Mouse (Mus musculus): ENCODE data around the gene Izumo1r.

DNA sequence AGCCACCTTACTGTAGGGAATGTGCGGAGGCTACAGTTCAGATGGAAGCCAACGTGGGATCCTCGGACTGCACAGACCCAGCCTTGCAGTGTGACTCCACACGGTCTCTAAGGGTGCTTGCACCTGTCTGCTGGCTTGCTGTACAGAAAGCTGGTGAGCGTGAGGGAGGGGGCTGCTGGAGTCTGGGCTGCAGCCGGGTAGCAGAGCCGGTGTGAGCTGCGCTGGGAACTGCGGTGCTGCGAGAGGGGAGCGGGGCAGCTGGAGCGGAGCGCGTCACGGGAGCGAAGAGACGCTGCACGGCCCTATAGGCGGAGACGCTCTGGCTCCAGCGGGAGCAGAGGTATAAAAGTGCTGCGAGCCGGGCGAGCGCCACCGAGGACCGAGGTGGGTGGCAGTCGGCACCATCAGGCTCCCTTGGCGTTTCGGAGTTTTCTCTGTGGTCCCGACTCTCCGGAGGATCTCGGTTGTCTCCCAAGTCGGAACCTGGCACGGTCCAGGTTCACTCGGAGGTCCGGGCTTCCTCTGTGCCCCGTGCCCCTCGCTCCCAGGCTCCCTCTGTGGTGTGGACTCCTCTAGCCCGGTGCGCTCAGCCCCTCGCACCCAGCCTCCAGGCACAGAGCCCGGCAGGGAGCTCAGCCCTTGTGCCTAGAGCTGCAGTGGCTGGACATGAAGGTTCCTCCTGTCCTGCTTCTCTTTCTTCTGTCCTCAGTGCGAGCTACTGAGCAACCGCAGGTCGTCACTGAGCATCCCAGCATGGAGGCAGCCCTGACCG is 43.7 kb downstream of the Izumo1r start, which contains the start of gene Gpr83:
- TF ChIP-seq POLR2A (IDR thresholded peaks at IDR 0.05; ENCODE audit: control insufficient read depth, extremely low read depth, insufficient read depth, low read length, poor library complexity) (no peak), CTCF (IDR thresholded peaks at IDR 0.05; ENCODE audit: borderline replicate concordance, control insufficient read depth, extremely low read depth, insufficient read depth, low read length, poor library complexity) (no peak)

Measured in thymus, adult 2 months (tissue).